Mouse (Mus musculus): ENCODE measurements around the gene Ceacam1.
"Not testable (repeated sequence)": the region's sequence is repeated elsewhere in the genome, so short reads cannot be mapped to it uniquely, and the experiment has no call there.

Gene Ceacam1

GRCm38 (mm10) chr7:25477091-25477751 lies at the start of gene Ceacam1:
Gene Ceacam1 (minus strand): TSS chr7:25477603.
- DNase-seq, result peak; percentile 24 to 45

- not testable (repeated sequence) for DNase-seq
These were observed 38.8 kb upstream of the Ceacam1 start for GRCm38 (mm10) chr7:25516070-25516777.

- DNase-seq, result not testable (repeated sequence)
These were observed 38.3 kb upstream of the Ceacam1 start for GRCm38 (mm10) chr7:25515667-25516066.

DNA sequence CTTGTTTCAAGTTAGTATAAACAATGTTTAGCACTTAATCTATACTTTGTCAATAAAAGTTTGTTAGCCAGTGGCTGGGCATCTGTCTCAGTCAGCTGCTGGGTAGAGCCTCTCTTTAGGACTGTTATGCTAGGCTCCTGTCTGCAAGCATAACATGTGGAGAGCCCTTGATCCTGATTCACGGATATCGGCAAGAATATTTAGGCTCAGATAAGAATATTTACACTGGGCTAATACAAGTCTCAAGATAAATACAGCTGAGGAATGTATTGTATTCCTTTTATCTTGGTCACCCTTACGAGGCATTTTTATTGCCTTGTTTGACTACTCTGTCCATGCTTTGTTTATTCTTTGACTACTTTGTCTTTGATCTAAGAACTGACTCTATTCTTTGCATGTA lies 32.5 kb upstream of the Ceacam1 start:
- DNase-seq, result no peak

GRCm38 (mm10) chr7:25494649-25495048 lies 17.2 kb upstream of the Ceacam1 start:
- DNase-seq, result no peak

GRCm38 (mm10) chr7:25490698-25491097 lies 13.3 kb upstream of the Ceacam1 start:
- DNase-seq, result not testable (repeated sequence)

DNA sequence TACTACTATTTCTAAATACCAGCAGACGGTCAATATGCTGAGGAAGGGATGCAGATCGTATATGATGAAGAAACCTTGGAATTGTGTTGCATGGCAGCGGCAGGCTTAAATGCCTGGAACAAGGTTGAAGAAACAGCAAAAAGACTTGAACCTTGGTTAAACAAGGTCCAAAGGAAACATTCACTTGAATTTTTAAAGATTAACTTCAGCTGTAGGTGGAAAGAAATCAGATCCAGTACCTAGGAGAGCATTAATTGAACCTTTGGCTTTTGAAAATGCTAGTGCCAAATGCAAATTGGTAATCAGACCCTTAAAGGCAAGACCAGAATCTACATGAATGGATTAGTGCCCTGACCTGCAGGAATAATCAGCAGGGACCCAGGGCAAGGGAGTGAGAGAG lies 12.0 kb upstream of the Ceacam1 start:
- DNase-seq, result not testable (repeated sequence)

DNA sequence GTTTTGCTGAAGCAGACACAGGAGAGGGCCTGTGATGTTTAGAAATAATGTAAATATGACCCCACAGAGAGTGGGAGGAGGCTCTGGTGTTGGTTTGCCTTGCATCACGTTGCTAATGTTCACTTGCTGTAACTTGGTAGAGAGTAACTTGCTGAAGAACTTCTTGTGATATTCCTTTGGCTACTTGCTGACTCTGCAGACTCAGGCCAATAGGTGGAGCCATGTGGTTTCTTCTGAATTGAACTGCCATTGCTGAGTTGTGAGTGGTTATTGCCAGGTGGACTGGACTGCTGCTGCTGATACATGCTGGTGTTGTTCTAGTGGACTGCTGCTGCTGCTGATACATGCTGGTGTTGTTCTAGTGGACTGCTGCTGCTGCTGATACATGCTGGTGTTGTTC lies 8.8 kb upstream of the Ceacam1 start:
- peak; percentile 12 to 13 for DNase-seq

GRCm38 (mm10) chr7:25485061-25485460 lies 7.7 kb upstream of the Ceacam1 start:
- DNase-seq, result no peak

- no peak for DNase-seq
These were observed 5.8 kb upstream of the Ceacam1 start for GRCm38 (mm10) chr7:25483133-25483735.

GRCm38 (mm10) chr7:25480791-25481190 lies 3.4 kb upstream of the Ceacam1 start:
- DNase-seq, result not testable (repeated sequence)

DNA sequence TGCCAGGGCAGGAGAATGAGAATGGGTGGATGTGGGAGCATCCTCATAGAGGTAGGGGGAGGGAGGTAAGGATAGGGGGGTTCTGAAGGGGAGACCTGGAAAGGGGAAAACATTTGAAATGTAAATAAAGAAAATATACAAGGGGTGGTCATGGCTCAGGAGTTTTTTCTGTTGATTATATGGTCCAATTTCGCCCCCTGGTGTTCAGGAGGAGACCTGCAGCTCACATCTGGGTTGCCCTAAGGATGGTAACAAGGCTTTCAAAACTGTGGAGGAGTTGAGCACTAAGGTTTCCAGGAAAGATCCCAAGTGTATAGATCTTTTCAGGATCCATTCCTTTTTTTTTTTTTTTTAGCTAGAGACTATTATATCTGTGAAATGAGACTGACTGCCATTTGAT lies 2.0 kb upstream of the Ceacam1 start:
- peak; percentile 22 to 36 for DNase-seq

- not testable (repeated sequence) for DNase-seq
These were observed 320 bp upstream of the Ceacam1 start for GRCm38 (mm10) chr7:25477752-25478093.

- not testable (repeated sequence) for DNase-seq
These were observed 5.6 kb downstream of the Ceacam1 start for GRCm38 (mm10) chr7:25471821-25472220.

DNA sequence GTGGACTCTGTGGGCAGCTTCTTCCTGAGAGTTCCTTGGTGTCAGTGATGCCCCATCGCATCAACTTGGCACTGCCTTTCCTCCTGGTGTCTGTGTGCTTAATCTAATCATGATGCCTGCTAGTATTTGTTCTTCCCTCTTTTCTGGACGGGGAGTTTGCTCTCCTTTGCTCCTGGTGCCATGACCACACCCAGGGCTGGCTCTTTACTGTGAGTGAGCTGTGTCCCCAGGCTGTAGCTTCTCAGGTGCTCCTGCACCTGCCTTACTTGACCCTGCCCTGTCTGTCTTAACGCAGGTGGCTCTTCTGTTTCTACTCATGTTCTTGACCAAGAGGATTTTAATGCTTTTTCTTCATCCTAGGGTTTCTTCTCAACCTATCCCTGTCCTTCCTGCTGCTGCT lies 11.8 kb downstream of the Ceacam1 start:
- not testable (repeated sequence) for DNase-seq

GRCm38 (mm10) chr7:25465010-25465409 lies 12.4 kb downstream of the Ceacam1 start:
- no peak for DNase-seq

- DNase-seq, result not testable (repeated sequence)
These were observed 15.4 kb downstream of the Ceacam1 start for GRCm38 (mm10) chr7:25462033-25462337.

- not testable (repeated sequence) for DNase-seq
These were observed 15.9 kb downstream of the Ceacam1 start for GRCm38 (mm10) chr7:25461336-25462032.

- no peak for DNase-seq
These were observed 25.3 kb downstream of the Ceacam1 start for GRCm38 (mm10) chr7:25452103-25452502.

- DNase-seq, result no peak
These were observed 27.2 kb downstream of the Ceacam1 start for GRCm38 (mm10) chr7:25449913-25450890.

DNA sequence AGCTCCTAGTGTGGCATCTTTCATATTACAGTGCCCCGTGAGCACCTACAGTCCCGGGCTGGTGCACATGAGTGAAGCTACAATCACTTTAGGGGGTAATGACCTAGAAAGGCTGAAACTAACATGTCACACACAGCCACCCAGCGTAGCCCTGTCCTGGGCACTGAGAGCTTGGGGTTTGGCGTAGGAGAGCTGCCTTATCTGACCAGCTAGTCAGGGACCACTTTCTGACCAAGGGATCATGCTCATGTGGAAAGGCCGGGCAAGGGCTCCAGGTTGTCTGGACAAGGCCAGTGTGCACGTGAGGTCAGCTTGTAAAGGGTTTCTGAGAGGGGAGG lies 36.6 kb downstream of the Ceacam1 start:
- no peak for DNase-seq

Measured in thymus, postnatal 36 days (tissue).